Mouse (Mus musculus) MN1 (cell line): ENCODE measurements around the gene Fam122a.

Experiments used
- DNase-seq: peaks from one replicate; pipeline ENCODE4 v3.0.0-alpha.2; 2016; ENCODE audit warnings: low spot score

Gene Fam122a

DNA sequence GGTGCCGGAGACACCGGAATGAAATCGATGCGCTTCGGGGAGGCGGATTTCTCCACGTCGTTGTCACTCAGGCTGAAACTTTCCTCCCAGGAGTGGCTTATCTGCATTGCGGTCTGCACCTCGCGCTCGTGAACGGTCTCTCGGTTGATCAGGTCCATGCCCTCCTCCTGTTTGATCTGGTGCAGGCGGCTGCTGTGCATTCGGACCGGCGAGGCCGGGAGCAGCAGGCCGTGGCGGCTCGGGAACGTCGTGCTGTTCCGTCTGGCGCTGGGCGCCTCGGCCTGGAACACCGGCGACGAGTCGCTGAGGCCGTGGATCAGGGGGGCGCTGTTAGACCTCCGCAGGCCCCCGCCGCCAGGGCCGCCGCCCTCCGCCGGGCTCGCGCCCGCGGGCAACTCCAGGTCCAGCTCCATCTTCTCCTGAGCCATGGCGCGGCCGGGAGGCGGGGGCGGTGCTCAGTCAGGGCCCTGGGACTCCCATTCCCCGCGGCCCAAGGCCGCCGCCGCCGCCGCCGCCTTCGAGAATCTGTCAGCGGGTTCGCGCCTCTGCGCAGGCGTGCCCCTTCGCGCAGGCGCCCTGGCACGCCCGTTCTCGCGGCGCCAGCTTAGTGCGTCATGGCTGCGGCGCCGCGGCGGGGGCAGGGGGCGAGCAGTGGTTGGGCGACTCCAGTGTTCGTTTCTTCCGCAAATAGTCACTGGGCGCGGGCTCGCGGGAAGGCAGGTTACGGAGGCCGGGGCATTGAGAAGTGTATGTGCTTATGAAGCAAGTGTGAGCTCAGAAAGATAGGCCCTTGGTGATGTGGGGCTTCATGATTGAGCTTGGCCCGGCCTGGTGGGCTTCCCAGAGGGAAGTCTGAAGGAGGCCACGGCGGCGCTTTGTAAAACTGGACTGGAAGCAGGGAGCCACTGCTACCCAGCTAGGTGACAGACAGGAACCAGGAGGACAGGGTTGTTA is at the start of gene Fam122a:
Gene Fam122a, minus strand, starts transcription at position 428 of the 954 bp plus-strand sequence.
- peak; percentile 88 for DNase-seq

DNA sequence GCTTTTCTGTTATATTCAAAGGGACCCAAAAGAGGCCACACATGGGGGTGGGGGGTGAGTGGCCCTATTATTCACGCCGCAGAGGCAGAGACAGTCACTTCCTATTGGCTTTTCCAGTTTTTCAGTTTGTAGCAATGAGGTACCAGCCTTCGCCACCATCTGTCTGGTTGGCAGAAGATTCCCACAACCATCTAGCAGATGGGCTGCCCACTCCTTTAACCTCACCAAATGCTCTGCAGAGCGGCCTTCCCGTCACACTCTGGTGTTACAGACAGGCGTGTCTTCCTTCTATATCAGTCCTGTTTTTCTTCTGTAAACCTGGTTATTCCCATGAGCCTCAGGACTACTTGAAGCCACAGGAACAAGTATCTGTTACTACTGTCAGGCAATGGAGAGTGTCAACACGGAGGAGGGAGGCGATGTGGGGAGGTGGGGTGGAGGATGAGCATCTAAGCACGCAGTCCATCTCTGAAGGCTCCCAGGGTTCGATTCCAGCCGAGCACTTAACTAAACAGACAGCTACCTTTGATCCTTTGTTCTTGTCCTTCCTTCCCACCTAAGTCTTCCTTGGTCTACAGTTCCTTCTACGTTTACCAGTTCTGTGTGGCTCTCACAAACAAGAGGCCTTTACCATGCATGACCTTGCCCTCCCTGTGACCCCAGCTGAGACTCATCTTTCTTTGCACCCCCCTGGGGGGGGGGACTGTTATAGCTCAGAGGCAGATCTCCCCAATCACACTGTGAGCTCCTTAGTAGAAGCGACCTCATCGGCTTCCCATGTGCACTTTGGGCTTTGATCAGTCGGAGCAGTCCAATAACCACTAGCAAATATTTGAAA is 46.5 kb upstream of the Fam122a start:
- DNase-seq, result no peak

DNA sequence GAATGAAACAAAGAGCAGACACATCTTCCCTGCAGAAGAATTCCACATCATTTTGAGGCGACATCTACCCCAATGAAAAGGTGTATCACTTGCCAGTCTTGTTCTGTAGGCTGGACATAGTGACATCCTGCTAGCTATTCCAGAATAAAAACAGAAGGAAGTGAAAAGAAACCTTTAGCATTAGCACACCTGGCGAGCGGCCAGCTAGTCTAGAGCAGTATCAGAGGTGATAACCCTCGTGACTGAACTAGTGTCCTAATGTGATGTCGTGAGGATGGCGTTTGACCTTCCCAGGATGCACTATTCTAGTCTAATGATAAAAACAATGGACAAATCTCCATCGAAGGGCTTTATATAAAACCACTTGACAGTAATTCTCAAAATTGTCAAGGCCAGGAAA is 44.8 kb upstream of the Fam122a start:
- no peak for DNase-seq

DNA sequence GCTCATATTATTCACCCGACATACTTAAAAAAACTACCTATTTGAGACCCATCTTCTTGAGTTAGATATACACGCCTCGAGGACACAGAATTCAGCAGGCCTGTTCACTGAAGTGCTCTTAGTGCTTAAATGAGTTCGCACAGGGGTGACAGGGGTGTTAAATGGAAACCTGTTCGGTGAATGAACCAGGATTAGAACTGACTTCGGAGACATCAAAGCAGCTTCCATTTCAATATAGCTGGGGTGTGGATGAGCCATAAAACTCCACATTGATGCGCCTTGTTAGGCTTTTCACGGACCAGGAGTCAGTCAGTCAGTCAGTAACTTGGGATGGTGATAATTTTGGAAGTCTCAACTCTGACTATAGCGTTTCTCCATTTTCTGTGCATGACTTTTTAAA is 44.0 kb upstream of the Fam122a start:
- DNase-seq, result no peak

DNA sequence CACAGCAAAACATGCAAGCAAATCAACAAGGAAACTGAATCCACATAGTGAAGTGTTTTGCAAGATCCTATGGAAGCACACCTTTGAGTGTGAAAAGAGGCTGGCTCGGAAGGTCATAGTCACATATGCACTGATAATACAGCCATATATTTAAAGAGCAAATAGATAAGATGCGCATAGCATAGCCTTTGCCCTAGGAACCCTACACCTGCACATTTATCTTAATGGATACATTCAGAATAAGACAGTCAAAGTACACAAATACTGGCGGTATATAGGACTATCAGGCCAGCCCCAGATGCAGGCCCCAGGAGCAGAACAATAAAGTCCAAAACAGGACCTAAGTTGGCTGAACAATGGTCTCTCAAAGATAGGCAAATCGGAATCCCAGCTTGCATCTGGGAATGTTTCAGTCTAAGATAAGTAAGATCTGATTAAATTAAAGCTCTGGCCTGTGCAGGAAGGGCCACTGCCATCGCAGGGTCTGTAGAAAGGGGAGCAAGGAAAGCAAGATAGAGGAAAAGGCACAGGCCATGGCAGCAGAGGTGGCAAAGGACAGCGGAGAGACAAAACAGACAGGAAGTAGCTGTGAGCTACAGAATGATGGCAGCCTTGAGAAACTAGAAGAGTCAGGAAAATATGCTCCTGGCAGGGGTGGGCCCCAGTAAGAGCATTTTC is 42.7 kb upstream of the Fam122a start:
- no peak for DNase-seq

DNA sequence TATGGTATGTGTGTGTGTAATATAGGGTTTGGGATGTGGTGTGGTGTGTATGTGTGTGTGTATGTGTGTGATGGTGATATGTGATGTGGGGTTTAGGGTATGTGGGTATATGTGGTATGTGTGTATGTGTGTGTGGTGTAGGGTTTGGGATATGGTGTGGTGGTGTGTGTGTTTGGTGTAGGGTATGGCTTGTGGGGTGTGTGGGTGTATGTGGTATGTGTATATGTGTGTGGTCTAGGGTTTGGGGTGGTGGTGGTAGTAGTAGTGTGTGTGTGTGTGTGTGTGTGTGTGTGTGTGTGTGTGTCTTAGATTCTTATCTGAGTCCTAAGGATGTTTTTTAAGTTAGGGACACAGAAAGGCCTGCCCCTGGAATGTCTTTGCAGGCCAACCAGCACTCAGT is 41.2 kb upstream of the Fam122a start:
- DNase-seq, result no peak

DNA sequence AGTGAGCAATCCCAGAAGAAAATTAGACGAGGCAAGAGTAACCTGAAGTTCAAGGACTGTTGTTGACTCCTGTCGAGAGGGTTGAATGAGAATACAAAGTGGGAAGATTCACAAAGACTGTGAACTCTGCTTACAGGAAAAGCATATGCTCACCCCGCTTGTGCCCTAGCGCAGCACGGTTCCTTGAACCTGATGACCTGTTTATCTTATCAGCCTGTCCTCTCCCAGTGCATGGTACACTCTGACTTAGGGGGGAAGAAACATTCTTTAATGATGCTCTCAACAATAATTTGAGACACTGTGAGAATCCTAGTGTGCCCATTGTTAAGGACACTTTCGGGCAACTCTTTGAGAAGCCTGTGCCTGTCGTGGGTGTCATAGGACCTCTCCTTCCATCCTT is 39.9 kb upstream of the Fam122a start:
- DNase-seq, result no peak

DNA sequence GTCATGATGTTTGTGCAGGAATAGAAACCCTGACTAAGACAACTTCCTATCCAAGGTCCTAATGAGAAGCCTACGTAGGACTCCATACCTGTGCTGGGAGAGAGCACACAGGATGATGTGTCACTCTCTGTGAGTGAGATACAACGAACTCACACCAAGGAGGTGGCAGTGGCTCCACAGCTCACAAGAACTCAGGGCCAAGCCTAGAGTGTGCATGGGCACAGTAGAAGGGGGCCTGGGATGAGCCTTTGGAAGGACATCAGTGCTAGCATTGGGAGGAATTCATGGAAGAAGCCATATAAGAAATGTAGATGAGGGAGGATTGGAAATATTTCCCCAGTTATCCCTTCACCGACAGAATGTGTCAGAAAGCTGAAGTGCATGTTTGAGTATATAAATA is 38.8 kb upstream of the Fam122a start:
- no peak for DNase-seq

DNA sequence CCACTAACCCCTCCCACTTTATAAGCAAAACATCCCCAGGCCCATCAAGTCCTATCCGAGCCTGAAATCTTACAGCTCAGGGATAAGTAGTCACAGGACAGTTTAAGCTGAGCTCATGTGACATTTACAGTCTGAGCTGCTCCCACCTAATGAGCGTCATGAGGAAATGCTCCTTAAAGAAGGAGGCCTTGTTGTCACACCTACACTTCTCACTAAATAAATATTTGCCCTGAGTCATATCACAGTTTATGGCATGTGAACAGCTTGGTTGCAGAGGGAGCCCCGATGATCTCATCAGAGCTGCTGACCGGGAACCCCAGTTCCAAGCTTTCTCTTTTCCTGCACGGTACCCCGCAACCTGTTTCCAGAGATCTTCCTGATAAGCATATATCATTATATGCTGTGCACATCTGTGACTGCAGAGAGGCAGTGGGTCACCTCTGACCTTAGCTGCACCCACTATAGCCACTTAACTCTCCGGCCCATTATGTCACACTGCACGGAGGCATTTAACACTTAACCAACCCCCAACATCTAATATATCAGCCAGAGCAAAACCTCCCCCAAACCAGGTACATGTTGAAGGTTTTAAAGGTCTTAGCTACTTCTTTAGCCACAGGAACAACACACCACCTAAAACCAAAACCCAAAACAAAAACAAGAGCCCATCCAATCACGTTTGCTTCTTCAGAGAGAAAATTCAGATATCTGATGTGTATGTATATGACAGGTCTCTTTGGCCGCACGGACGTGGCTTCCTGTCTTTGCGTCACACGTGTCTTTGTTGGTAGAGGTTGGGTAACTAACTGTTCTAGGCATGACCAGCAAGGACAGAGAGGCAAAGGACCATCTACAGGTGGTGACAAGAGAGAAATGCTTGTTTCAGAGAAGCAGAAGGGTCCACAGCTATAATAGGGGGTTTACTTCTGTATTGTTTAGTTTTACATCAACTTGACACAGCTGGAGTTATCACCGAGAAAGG is 37.8 kb upstream of the Fam122a start:
- DNase-seq, result no peak

DNA sequence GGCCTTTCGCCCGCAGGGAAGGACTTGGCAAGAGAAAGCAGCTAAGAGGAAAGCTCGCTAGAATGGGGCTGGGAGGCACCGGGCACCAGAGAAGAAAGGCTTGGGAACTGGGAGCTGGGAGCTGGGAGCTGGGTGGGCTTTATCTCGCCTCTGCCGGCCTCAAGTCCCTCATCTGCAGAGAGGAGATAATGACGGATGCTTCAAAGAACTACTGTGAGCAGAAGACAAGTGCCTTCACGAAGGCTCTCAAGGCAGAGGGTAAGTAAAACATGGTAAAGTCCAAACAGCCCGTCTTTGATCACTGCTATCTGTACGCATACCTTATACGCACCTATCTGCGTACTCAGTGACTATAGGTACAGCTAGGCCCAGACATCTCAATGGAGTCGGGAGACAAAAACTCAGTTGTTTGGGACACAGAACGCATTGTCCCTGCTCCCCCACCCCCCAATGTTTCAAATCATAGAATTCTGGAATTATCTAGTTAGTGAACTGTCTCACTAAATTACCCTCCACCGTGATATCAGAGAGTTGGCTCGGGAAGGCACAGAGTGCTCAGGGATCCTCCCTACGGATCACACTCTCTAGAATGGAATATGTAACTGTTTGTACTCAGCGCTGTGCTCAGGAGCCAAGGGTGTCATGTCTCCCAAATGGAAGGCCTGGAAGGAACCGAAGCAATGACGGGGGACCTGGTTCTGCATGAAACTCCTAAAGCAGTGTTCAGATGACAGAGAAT is 36.1 kb upstream of the Fam122a start:
- no peak for DNase-seq

DNA sequence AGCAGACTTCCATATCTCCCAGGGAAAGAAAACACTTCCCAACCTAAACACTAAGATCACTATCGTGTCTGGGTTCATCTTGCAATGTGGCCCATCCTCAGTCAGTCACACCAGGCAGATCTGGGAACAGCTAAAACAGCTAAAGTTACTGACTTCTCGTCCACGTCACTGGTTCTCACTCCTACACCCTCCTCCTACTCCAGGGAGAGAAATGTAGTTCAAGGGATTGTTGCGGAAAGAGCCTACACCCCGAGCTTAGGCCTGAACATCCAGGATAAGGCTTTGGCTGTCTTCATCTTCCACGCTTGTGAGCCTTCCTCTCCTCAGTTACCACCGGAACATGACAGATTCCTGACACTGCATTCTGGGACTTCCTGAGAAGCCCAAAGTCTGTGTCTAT is 34.8 kb upstream of the Fam122a start:
- no peak for DNase-seq

DNA sequence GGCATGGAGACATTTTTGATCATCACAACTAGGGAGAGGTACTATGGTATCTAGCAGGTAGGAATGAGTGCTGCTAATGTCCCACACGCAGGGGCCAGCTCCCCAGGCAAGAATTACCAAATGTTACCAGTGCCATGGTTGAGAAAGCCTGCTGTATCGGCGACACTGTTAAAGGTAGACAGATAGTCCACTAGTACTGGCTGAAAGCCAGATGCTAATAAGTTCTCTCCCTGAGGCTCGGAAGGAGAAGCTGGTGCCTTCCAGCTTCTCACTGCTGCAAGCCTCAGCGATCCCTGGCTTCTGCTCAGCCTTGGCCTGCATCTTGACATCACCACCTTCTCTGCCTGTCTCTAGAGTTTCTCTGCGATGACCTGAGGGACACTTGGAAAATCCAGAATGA is 32.2 kb upstream of the Fam122a start:
- DNase-seq, result no peak

DNA sequence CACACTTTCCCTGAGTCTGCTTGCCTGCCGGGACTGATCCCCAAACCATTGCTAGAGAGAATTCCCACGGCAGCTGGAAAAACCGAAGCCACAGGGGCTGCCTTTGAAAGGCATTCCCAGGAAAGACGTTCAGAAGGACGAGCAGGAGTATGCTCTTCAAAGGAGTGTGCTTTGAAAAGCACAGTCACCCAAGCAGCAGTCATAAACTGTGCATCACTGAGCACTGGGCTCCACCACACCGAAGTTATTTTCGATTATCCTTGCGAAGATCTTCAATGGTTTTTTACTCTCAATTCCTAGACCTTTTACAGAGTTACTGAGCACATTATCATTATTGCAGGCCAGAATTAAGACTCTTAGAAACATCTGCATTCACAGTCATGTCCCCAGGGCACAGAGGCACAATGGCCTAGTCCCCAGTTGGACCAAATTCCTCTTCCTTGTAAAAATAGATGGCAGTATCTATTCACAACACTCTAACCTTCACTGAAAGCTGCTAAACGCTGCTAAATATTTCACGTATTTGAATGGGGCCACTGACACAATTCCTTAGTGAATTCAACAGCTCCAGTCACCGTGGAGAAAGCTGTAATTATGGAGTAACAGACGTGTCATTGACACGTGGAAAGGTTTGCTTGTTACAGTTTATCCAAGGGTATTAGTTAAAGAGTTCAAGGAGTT is 31.1 kb upstream of the Fam122a start:
- DNase-seq, result no peak

DNA sequence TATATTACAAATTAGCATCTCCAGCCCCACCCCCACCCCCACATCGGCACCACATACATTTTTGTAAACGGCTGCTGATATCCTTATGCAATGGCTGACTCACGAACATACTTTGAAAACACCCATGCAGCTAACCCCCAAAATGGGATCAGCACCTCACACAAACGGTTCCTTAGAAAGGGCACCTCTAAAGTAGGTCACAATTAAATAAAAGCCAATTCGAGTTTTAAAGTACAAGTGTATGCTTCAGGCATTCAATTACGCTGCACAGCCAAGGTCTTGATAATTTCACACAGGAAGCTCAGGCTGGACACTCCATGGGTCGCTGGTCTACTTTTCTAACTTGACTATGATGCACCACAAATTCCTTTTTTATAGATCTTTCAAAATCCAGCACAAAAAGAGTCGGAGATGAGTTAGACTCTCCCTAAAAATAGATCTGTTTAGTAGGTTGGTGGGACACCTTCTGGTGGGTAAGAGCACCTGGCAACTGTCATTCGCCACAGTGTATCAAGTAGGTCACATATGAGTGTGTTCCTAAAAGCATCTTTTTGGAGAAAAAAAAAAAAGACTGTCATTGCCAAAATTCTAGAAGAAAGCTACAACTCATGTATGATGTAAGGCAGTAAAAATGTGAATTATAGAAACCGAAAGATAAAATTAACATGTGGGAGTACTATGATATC is 25.7 kb upstream of the Fam122a start:
- DNase-seq, result no peak

DNA sequence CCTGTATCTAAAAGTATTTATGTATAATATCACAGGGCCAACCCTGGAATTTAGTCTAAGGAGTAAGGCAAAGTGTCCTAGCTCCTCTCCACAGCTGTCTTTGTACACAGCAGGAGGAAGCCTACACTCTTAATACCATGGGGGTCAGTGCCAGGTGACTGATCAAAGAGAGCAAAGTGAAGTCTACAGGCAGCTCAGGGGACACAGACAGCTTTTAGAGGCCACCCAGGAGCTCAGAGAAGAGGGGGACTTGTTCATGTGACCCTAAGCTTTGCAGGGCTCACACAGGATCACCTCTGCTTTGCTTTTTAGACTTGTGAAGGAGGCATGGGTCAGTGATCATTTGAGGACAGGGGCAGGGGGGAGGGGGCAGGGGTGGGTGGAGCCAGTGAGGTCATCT is 24.4 kb upstream of the Fam122a start:
- no peak for DNase-seq

DNA sequence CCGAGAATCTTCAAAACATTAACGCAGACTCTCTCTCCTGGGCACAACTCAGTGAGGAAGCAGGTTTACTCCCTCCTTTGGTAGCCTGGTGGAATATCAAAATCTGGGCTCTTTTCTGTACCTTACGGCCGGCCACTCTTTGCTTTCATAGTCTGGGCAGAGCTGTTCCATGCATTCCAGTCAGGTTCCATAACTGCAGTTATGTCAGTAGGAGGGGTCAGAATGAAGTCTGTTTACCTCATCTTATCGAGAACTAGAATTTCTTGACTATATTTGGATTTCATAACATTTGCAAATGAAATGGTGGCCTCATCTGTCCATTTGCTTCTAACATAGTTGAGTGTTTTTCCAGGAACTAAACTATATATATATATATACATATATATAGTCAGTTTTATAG is 23.3 kb upstream of the Fam122a start:
- DNase-seq, result no peak

DNA sequence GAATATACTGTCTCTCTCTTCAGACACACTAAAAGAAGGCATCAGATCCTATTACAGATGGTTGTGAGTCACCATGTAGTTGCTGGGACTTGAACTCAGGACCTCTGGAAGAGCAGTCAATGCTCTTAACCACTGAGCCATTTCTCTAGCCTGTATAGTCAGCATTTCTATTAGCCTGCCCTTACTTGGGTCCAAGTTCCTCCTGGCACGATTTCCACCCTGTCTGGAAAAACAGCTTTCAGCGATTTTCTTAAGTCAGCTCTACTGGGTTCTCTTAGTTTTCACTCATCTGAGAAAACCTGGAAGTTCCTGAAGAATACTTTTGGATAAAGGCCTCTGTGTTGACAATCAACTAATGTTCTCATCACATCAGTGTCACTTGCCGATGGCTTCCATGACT is 22.1 kb upstream of the Fam122a start:
- no peak for DNase-seq

DNA sequence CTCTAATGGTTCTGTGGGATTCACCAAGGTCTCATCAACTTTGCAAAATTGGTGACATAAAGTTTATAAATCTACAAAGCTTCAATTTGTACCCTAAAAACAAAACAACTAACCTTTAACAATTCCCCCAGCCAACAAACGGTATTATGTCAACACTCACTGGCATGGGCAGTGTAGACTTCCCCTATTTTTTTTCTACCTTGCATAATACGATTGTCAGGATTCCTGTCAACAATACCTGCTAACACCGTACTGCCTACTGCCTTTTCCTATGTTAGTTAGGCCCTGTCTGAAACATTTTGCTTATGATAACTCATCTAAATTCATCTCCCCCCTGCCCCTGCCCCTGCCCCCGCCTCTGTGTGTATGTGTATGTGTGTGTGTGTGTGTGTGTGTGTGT is 16.7 kb upstream of the Fam122a start:
- no peak for DNase-seq

DNA sequence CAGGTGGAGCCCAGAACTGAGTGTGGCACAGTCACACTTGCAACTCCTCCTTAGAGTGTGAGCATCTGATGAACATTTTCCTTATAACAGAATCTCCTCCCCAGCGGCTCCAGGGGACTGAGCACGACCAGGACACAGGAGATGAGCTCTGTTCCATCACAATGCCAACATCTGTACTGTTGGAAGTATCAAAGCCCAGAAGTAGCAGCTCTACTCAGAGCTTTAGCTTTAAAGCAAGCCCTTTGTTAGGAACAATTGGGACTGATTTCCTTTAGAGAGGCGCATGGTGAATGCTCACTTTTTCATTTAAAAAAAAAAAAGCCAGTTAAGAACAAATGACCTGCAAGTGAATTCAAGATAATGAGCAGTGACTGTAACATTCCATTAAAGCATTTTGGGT is 14.7 kb upstream of the Fam122a start:
- no peak for DNase-seq
